Mouse (Mus musculus) liver, embryonic 14.5 days (tissue): ENCODE data around the gene Ccdc51. TPM values are rescaled to one million over a fixed set of nuclear protein-coding genes. Genes with fewer than 3 reads are reported as not detected.

Experiments
- ATAC-seq: fragments of 200-750 bp; cut with Nextera tagmentation; 2 replicates; pipeline ENCODE4 v1.8.0; 2017; ENCODE audit warnings: moderate number of reproducible peaks, mild to moderate bottlenecking, moderate library complexity; ENCODE audit not compliant: insufficient read depth
- DNase-seq, 3 experiments: peaks; one replicate each; pipeline ENCODE4 v3.0.0-alpha.2; 2012 to 2013; ENCODE audit warnings: low read depth in 3 of 3, low spot score in 3 of 3
- H3K27ac ChIP-seq: fragments of 300-500 bp; sonication (generic); 2 replicates; pipeline ENCODE4 v1.5.1; 2014; ENCODE audit warnings: moderate library complexity, mild to moderate bottlenecking, control low read depth, inconsistent platforms
- H3K27me3 ChIP-seq: fragments of 300-500 bp; sonication (generic); 2 replicates; pipeline ENCODE4 v1.6.1; 2014; ENCODE audit warnings: mild to moderate bottlenecking, low read length, moderate library complexity; ENCODE audit not compliant: control insufficient read depth, insufficient read depth
- H3K36me3 ChIP-seq: fragments of 300-500 bp; sonication (generic); replicated peaks from 2 replicates; pipeline ENCODE4 v1.6.1; 2014; ENCODE audit warnings: low read depth; ENCODE audit not compliant: control insufficient read depth, insufficient read depth
- H3K4me1 ChIP-seq, 2 experiments: fragments of 200-500 bp in 1 of 2; fragments of 300-500 bp in 1 of 2; sonication (generic) in 1 of 2; replicated peaks; 2 replicates each; pipeline ENCODE4 v1.6.1; 2012 to 2014; ENCODE audit warnings: antibody characterized with exemption in 1 of 2, inconsistent platforms in 1 of 2, low read length in 1 of 2; ENCODE audit not compliant: control insufficient read depth in 2 of 2, insufficient read depth in 2 of 2
- H3K4me2 ChIP-seq: fragments of 300-500 bp; sonication (generic); 2 replicates; pipeline ENCODE4 v1.6.1; 2014; ENCODE audit warnings: low read depth, mild to moderate bottlenecking, control low read depth, moderate library complexity
- H3K4me3 ChIP-seq, 2 experiments: fragments of 200-500 bp in 1 of 2; fragments of 300-500 bp in 1 of 2; sonication (generic) in 1 of 2; 2 replicates each; pipeline ENCODE4 v1.5.1; 2012 to 2014; ENCODE audit warnings: low read depth in 2 of 2, low read length in 2 of 2, mild to moderate bottlenecking in 2 of 2, control low read depth in 1 of 2, inconsistent platforms in 1 of 2, moderate library complexity in 1 of 2; ENCODE audit not compliant: insufficient read depth in 1 of 2
- H3K9ac ChIP-seq: fragments of 300-500 bp; sonication (generic); replicated peaks from 2 replicates; pipeline ENCODE4 v1.6.1; 2014; ENCODE audit warnings: mild to moderate bottlenecking, control low read depth, moderate library complexity
- H3K9me3 ChIP-seq: fragments of 300-500 bp; sonication (generic); 2 replicates; pipeline ENCODE4 v1.6.1; 2016; ENCODE audit warnings: low read length, mixed read lengths; ENCODE audit not compliant: control insufficient read depth
- CTCF ChIP-seq: IDR thresholded peaks from 2 replicates; pipeline ENCODE4 v1.5.1; 2016; ENCODE audit warnings: antibody characterized with exemption, low read depth, control low read depth
- EP300 ChIP-seq: IDR thresholded peaks from 2 replicates; pipeline ENCODE4 v1.6.1; 2016; ENCODE audit warnings: antibody characterized with exemption, low read depth
- WGBS: fragments of 180-500 bp; shearing (Covaris S2); extraction: QIAGEN DNeasy Blood & Tissue Kit; methylation state at CpG from one replicate; pipeline ENCODE4 v1.1.7; 2014; ENCODE audit not compliant: insufficient replicate concordance; 5-methylcytosine and 5-hydroxymethylcytosine counted together
- polyA plus RNA-seq, 2 experiments: library from polyadenylated mRNA; depleted of rRNA in 1 of 2; stranded (reverse) in 1 of 2; unstranded in 1 of 2; fragments of >200 nt; fragmentation: Nextera tagmentation in 1 of 2; extraction: Ambion mirVana in 1 of 2; gene quantifications; 2 replicates each; pipeline versions ENCODE4 v1.2.1 to v1.2.3; 2012 to 2014

Ccdc51 gene
- polyA plus RNA-seq, 2 experiments = 7.1 to 12.1 TPM

DNA sequence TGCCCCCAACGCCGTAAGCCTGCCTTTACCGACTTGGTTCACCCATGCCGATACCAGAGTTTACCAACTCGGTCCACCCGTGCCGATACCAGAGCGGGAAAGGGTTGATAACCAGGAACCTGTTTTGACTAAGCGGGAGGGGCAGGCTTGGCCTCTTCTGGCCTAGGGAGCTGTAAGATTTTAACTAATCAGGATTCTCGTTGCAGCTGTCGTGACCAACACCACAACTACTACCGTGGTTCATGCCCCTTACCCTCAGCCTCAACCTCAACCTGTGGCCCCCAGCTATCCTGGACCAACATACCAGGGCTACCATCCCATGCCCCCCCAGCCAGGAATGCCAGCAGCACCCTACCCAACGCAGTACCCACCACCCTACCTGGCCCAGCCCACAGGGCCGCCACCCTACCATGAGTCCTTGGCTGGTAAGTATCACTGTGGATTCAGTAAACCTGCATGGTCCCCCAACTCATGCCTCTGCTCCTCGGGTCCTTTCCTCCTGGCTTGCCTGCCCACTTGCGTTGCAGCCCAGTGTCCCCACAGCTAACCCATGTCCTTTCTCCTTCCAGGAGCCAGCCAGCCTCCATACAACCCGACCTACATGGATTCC is 26.1 kb upstream of the Ccdc51 start:
- H3K9ac ChIP-seq = no peak overlapping the region
- no peak overlapping the region for H3K27ac ChIP-seq
- no peak overlapping the region for H3K4me2 ChIP-seq

DNA sequence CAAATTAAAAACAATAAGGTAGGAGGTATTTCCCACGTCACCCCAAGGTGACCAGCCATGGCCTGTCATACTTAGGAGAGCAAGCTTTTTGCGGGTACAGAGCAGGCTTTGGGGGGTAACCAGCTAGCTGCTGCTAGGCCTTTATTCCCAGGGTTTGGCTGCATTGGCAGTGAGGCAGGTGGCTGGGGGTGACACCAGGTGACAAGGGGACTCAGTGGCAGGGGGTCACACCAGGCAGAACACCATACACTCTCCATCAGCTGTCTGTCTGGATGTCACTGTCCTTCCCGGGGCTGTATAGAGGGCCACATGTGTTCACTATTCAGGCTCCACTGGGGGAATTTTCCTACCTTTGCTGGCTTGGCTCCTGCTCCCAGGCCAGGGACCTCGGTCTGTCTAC is 25.4 kb upstream of the Ccdc51 start:
- Histone ChIP-seq H3K4me1 (peaks cover 4 to 13% of the 10 kb centered on the region in 2 experiments; a peak in 2 of 4 replicates), H3K27me3 (no peaks in the 10 kb centered on the region), H3K4me3 (no peak overlapping the region), H3K27ac (no peak overlapping the region), H3K4me2 (no peak overlapping the region), H3K36me3 (peaks cover 5% of the 10 kb centered on the region), H3K9me3 (no peaks in the 10 kb centered on the region), H3K9ac (no peak overlapping the region)
- no peak for TF ChIP-seq EP300
- ATAC-seq (no peak), DNase-seq (no peak)
- 66% methylated on average over 4 of the region's 4 CpGs for WGBS

More for the DNA sequence above, 26.1 kb upstream of the Ccdc51 start:
- H3K27me3 ChIP-seq = no peaks in the 10 kb centered on the region
- no peak overlapping the region for H3K4me3 ChIP-seq
- peaks cover 5% of the 10 kb centered on the region for H3K36me3 ChIP-seq
- no peak for ATAC-seq
- peaks cover 4 to 15% of the 10 kb centered on the region in 2 experiments; a peak in 2 of 4 replicates for H3K4me1 ChIP-seq
- 74% methylated on average over 17 of the region's 17 CpGs for WGBS
- TF ChIP-seq EP300 (no peak), CTCF (no peak)
- no peak for DNase-seq
- no peaks in the 10 kb centered on the region for H3K9me3 ChIP-seq

- no peak overlapping the region for H3K9ac ChIP-seq
- no peak for DNase-seq
- no peaks in the 10 kb centered on the region for H3K9me3 ChIP-seq
- no peak overlapping the region for H3K27ac ChIP-seq
- H3K27me3 ChIP-seq = no peaks in the 10 kb centered on the region
- peaks cover 5% of the 10 kb centered on the region for H3K36me3 ChIP-seq
- H3K4me2 ChIP-seq = no peak overlapping the region; the same call in 1 of the 2 replicates
- no peak for TF ChIP-seq CTCF
- H3K4me3 ChIP-seq = no peak overlapping the region
- peaks cover 4 to 13% of the 10 kb centered on the region in 2 experiments; a peak in 2 of 4 replicates for H3K4me1 ChIP-seq
- WGBS = 79% methylated on average over 5 of the region's 5 CpGs
- no peak for ATAC-seq
Measured at GRCm38 (mm10) chr9:109057543-109057942, 24.8 kb upstream of the Ccdc51 start.

- TF ChIP-seq EP300 (no peak), CTCF (no peak)
- DNase-seq = no peak
- Histone ChIP-seq H3K27me3 (no peaks in the 10 kb centered on the region), H3K9ac (no peak overlapping the region), H3K27ac (no peak overlapping the region), H3K9me3 (no peaks in the 10 kb centered on the region), H3K36me3 (peaks cover 10% of the 10 kb centered on the region), H3K4me1 (peaks cover 4 to 13% of the 10 kb centered on the region in 2 experiments; a peak in 2 of 4 replicates), H3K4me3 (no peak overlapping the region), H3K4me2 (peak overlapping the region; percentile 95)
- ATAC-seq = no peak
- 87% methylated on average over 19 of the region's 19 CpGs for WGBS
Measured at GRCm38 (mm10) chr9:109058006-109058765, 24.1 kb upstream of the Ccdc51 start.
